Mouse (Mus musculus): ENCODE data around the gene Wdr20rt.

- TF ChIP-seq POLR2A (IDR thresholded peaks at IDR 0.05; ENCODE audit: borderline replicate concordance, low read depth, low read length) (no peak), CTCF (IDR thresholded peaks at IDR 0.05; ENCODE audit: low read depth, low read length) (no peak)
These were observed 36.1 kb upstream of the Wdr20rt start for GRCm38 (mm10) chr12:65189213-65189612.
